Mouse (Mus musculus) left cerebral cortex, postnatal 25 days (tissue): ENCODE results near the gene Hecw2. TPM values are rescaled to one million over a fixed set of nuclear protein-coding genes. Genes with fewer than 3 reads are reported as not detected.

Experiments used
- DNase-seq, 2 experiments: peaks; one replicate each; pipeline ENCODE4 v3.0.0; 2022; ENCODE audit warnings: low spot score in 2 of 2, mixed read lengths in 1 of 2
- intact Hi-C: fragments of 180-260 bp; cut with DNase I; formaldehyde crosslinking; loops from one replicate; pipeline ENCODE4 v1.15.1; 2025
- microRNA-seq, 2 experiments: library from miRNA; unstranded; fragments of <30 nt; microRNA quantifications; one replicate each; pipeline ENCODE4 v1.2.0; 2022
- total RNA-seq, 2 experiments: library from RNA; stranded (reverse); gene quantifications; 2 replicates each; pipeline ENCODE4 v1.2.3; 2021

Hecw2 gene
- total RNA-seq, 2 experiments from 2014 or later = 42.7 to 57.6 TPM

DNA sequence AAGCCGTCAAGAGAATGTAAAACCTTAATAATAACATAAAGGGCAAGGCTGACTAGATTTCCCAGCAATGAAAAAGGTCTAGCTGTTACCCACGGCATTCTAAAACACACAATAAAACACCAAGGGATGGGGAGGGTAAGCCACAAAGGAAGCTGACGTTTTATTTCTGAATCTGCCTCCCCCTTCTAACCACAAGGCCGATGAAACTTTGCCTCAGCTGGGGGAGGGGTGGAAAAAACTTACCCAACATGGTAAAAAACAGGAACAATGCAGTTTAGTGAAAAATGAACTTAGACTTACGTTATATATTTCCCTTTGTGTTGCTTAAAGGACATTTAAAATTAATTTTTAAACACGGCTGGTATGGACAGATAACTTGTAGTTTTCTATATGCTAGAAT is 421.0 kb downstream of the Hecw2 start:
- DNase-seq = no peak
- intact Hi-C loops = no loop called here

DNA sequence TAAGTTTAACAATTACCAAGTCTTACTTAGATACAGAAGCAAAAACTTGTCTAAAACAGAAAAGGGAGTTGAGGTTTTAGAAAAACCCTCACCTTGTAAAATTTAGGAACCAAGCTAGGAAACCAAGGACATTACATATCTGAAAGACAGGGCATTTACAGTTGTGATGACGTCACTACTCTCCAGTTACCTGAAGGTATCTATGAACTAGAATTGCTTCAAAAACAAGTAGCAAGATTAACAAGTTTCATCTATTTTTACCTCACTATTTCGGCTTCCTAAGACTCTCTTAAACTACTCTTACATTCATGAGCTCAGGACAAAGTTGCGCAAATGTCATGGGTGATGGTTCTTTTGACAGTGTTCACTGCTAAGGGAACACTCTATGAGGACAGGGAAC is 422.0 kb downstream of the Hecw2 start:
- intact Hi-C loops = no loop called here
- DNase-seq = no peak

DNA sequence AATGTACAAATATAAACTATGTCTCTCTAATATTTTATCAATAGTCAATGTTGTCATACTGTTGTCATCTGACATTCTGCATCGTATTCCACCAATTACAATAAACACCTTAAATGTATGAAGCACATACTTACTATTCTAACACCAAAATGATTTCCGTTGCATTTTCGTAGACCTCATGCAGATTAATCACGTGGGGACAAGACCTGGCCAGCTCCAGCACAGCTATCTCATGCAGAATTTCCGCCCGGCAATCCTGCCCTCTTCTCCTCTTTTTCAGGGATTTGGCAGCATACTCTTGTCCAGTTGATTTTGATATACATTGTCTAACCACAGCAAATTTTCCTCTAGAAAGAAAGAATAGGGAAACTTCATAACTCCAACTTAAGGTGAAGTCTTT is 423.5 kb downstream of the Hecw2 start:
- no peak for DNase-seq
- intact Hi-C loops = no loop called here

GRCm38 (mm10) chr1:53766112-53766511 is 428.9 kb downstream of the Hecw2 start:
- intact Hi-C loops = no loop called here
- no peak for DNase-seq

DNA sequence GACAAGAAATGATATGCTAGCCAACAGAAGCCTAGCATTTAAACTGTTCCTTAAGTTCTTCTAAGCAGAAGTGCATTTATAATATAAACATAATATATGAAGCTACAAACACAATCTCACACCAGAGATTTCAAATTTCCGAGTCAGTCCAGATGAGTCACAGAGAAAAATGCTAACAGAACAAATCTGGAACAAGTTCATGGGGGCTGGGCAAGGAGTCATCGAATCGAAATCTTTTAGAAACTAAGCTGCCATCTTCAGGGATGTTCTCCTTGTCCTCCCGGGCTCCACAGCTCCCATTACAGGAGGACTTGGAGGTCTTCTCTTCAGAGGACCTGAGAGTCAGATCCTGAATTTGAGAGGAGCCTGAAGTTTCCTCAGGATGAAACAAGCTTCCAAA is 437.7 kb downstream of the Hecw2 start:
- intact Hi-C loops = no loop called here
- peak in 1 of 2 experiments; percentile 15 for DNase-seq

Small RNA genes lying within 50 kb of the gene (microRNA-seq; reads per million reads assigned to microRNA genes)
- gene Mir7681 = 0 reads per million in 2 experiments

Other genes with a start within 250 kb of the Hecw2 start
- under 1 TPM in 1 of 2 experiments, not detected in 1; 0.50 TPM for gene Ccdc150, start 55.5 kb upstream of the Hecw2 start, total RNA-seq
- 10 to 100 TPM; 29.2 TPM for gene Gtf3c3, start 243.8 kb upstream of the Hecw2 start, total RNA-seq